Mouse (Mus musculus): ENCODE results near the gene Fam186b.

DNA sequence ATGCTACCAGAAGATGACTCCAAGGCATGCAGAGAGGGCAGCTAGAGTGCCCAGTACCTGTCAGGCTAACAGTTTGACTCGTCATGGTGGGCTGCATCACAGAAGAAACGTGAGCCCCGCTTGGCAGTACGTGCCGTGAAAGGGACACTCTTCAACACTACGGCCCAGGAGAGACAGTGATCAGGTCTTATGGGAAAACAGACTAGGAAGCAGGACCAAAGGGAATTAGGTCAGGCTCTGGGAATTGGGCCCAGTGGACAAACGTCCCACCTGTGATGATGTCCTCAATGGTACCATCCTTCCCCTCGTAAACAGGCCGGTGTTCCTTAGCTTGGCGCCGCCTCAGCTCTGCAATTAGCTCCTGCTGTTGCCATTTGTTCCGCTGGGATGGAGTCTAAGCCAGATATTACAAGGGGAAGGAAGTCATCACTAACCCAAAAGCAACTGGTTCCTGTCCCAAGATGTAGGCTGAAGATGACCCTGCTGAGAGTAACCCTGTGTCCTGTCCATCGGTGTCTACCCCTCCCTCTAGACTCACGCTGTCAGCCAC is 23.2 kb upstream of the Fam186b start:
- TF ChIP-seq MAX (IDR thresholded peaks at IDR 0.05; ENCODE audit: low read depth) (no peak), E2F4 (IDR thresholded peaks at IDR 0.05; ENCODE audit: insufficient read depth) (no peak), POLR2AphosphoS2 (IDR thresholded peaks at IDR 0.05; ENCODE audit: insufficient read length, low read depth) (peak; percentile 45), POLR2A (IDR thresholded peaks at IDR 0.05; ENCODE audit: insufficient read length, low read depth) (peak; percentile 16), USF1 (IDR thresholded peaks at IDR 0.05; ENCODE audit: low read depth) (no peak), TCF12 (IDR thresholded peaks at IDR 0.05; ENCODE audit: insufficient read depth, poor library complexity, severe bottlenecking) (no peak), REST (IDR thresholded peaks at IDR 0.05; ENCODE audit: insufficient read depth, insufficient read length) (no peak), CEBPB (IDR thresholded peaks at IDR 0.05; ENCODE audit: insufficient read depth, poor library complexity, severe bottlenecking) (no peak)
